Mouse (Mus musculus): ENCODE measurements around the gene Mbnl2.

DNA sequence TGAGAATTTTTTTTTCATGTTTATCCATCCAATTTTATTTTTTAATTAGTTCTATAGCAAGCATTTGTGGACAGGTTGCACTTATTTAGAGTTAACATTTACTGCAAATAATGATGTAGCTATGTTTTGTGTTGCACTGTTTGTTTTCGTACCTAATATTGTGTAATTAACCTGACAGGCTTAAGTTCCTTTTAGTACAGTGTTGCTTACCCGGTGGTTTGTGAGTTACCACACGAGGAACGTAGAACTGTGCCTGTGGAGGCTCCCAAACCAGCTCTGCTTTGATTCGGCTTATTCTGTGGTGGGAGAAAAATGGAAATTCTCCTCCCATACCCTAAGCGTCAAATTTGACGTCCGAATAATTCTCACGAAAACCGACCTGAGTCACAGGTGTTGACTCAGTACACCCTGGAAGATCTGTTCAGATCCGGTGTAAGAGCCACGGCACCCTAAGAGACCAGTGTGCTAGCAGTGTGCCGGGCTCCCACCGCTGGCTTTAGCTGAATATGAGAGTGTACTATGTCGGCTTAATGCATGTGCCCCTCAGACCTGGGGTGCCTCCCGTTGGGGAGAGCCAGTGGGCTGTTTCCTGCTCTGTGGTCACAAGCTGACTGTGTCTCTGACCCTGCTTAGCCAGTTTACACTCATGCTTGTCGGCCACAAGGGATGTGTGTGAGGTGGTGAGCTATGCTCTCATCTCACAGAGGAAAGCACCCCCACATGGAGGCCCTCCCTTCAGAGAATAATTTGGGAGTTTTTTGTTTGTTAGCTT, 129.5 kb downstream of the Mbnl2 start:
- TF ChIP-seq CTCF (IDR thresholded peaks at IDR 0.05; ENCODE audit: borderline replicate concordance, control insufficient read depth, extremely low read depth, insufficient read depth, low read length, poor library complexity) (no peak), POLR2A (IDR thresholded peaks at IDR 0.05; ENCODE audit: control insufficient read depth, extremely low read depth, insufficient read depth, low read length, poor library complexity) (no peak)

Measured in thymus, adult 2 months (tissue).